Mouse (Mus musculus): Measurements from ENCODE around the gene Ephb3.

Gene Ephb3

GRCm38 (mm10) chr16:21246391-21247036, 42.0 kb downstream of the Ephb3 start:
- no peak for DNase-seq (ENCODE audit: low read depth)

GRCm38 (mm10) chr16:21247037-21247432, 42.5 kb downstream of the Ephb3 start:
- no peak for DNase-seq (ENCODE audit: low read depth)

- no peak for DNase-seq (ENCODE audit: low read depth)
Measured at GRCm38 (mm10) chr16:21247871-21248712, 43.5 kb downstream of the Ephb3 start.

GRCm38 (mm10) chr16:21248713-21249531, 44.4 kb downstream of the Ephb3 start:
- DNase-seq (ENCODE audit: low read depth) = no peak

- DNase-seq (ENCODE audit: low read depth) = no peak
Measured at GRCm38 (mm10) chr16:21252401-21252955, 47.9 kb downstream of the Ephb3 start.

- no peak for DNase-seq (ENCODE audit: low read depth)
Measured at GRCm38 (mm10) chr16:21255574-21256304, 51.2 kb downstream of the Ephb3 start.

- no peak for DNase-seq (ENCODE audit: low read depth)
Measured at GRCm38 (mm10) chr16:21256514-21257305, 52.2 kb downstream of the Ephb3 start.

- no peak for DNase-seq (ENCODE audit: low read depth)
Measured at GRCm38 (mm10) chr16:21265417-21265816, 60.9 kb downstream of the Ephb3 start.

GRCm38 (mm10) chr16:21269775-21270174, 65.2 kb downstream of the Ephb3 start:
- no peak for DNase-seq (ENCODE audit: low read depth)

GRCm38 (mm10) chr16:21271773-21272247, 67.3 kb downstream of the Ephb3 start:
- no peak for DNase-seq (ENCODE audit: low read depth)

GRCm38 (mm10) chr16:21272748-21273147, 68.2 kb downstream of the Ephb3 start:
- no peak for DNase-seq (ENCODE audit: low read depth)

Data from naive thymus-derived CD4-positive, alpha-beta T cell, adult 2 months (primary cell).